Mouse (Mus musculus) midbrain, embryonic 11.5 days (tissue): ENCODE data around the gene Miox. TPM values are rescaled to one million over a fixed set of nuclear protein-coding genes. Genes with fewer than 3 reads are reported as not detected.

ENCODE experiments used
- ATAC-seq: fragments of 200-750 bp; cut with Nextera tagmentation; 2 replicates; pipeline ENCODE4 v1.8.0; 2017; ENCODE audit warnings: moderate TSS enrichment, moderate library complexity; ENCODE audit not compliant: low FRiP score
- DNase-seq: peaks from one replicate; pipeline ENCODE4 v3.0.0; 2015; ENCODE audit warnings: low spot score; ENCODE audit errors: missing footprints
- H3K27ac ChIP-seq: fragments of 300-500 bp; sonication (generic); 2 replicates; pipeline ENCODE4 v1.5.1; 2014; ENCODE audit warnings: low read depth, low read length
- H3K27me3 ChIP-seq: fragments of 300-500 bp; sonication (generic); 2 replicates; pipeline ENCODE4 v1.6.1; 2014; ENCODE audit warnings: mild to moderate bottlenecking, low read length, moderate library complexity, mixed read lengths; ENCODE audit not compliant: control insufficient read depth, insufficient read depth
- H3K36me3 ChIP-seq: fragments of 300-500 bp; sonication (generic); 2 replicates; pipeline ENCODE4 v1.6.1; 2014; ENCODE audit warnings: mild to moderate bottlenecking, low read length, moderate library complexity, mixed read lengths; ENCODE audit not compliant: control insufficient read depth, insufficient read depth
- H3K4me1 ChIP-seq: fragments of 300-500 bp; sonication (generic); 2 replicates; pipeline ENCODE4 v1.6.1; 2014; ENCODE audit warnings: low read length; ENCODE audit not compliant: control insufficient read depth, insufficient read depth
- H3K4me2 ChIP-seq: fragments of 300-500 bp; sonication (generic); 2 replicates; pipeline ENCODE4 v1.6.1; 2014; ENCODE audit warnings: mild to moderate bottlenecking, moderate library complexity
- H3K4me3 ChIP-seq: fragments of 300-500 bp; sonication (generic); 2 replicates; pipeline ENCODE4 v1.5.1; 2014; ENCODE audit warnings: low read depth, low read length
- H3K9ac ChIP-seq: fragments of 300-500 bp; sonication (generic); 2 replicates; pipeline ENCODE4 v1.6.1; 2014; ENCODE audit warnings: low read length
- H3K9me3 ChIP-seq: fragments of 300-500 bp; sonication (generic); 2 replicates; pipeline ENCODE4 v1.6.1; 2016; ENCODE audit warnings: low read length; ENCODE audit not compliant: control insufficient read depth
- WGBS: fragments of 180-500 bp; shearing (Covaris S2); extraction: QIAGEN DNeasy Blood & Tissue Kit; methylation state at CpG from one replicate; pipeline ENCODE4 v1.1.7; 2014; 5-methylcytosine and 5-hydroxymethylcytosine counted together
- polyA plus RNA-seq: library from polyadenylated mRNA; unstranded; fragments of >200 nt; fragmentation: Nextera tagmentation; extraction: Ambion mirVana; gene quantifications from 2 replicates; pipeline ENCODE4 v1.2.1, GENCODE M21; 2014

Miox gene
- polyA plus RNA-seq, 1 experiment from 2014 or later: not detected

- Histone ChIP-seq H3K36me3 (peaks cover 19% of the 10 kb centered on the region), H3K4me3 (no peak overlapping the region), H3K9ac (no peak overlapping the region), H3K27ac (no peak overlapping the region), H3K4me1 (peaks cover 9% of the 10 kb centered on the region), H3K4me2 (no peak overlapping the region), H3K27me3 (no peaks in the 10 kb centered on the region), H3K9me3 (no peaks in the 10 kb centered on the region)
- peak; percentile 35 for DNase-seq
- no peak for ATAC-seq
- WGBS: 93% methylated on average over 14 of the region's 14 CpGs
Measured at GRCm38 (mm10) chr15:89352054-89352453, 17.9 kb downstream of the Miox start.

- no peak overlapping the region for H3K4me3 ChIP-seq
- no peak overlapping the region for H3K9ac ChIP-seq
- no peaks in the 10 kb centered on the region for H3K9me3 ChIP-seq
- peaks cover 19% of the 10 kb centered on the region for H3K36me3 ChIP-seq
- H3K4me1 ChIP-seq: peaks cover 14% of the 10 kb centered on the region
- no peak overlapping the region for H3K4me2 ChIP-seq
- H3K27ac ChIP-seq: no peak overlapping the region
- DNase-seq (peak; percentile 53), ATAC-seq (no peak)
- 93% methylated on average over 12 of the region's 12 CpGs for WGBS
- no peaks in the 10 kb centered on the region for H3K27me3 ChIP-seq
Measured at GRCm38 (mm10) chr15:89352795-89353194, 18.6 kb downstream of the Miox start.

- Histone ChIP-seq H3K4me2 (no peak overlapping the region), H3K9me3 (no peaks in the 10 kb centered on the region), H3K27me3 (no peaks in the 10 kb centered on the region), H3K4me1 (peaks cover 14% of the 10 kb centered on the region), H3K36me3 (peaks cover 19% of the 10 kb centered on the region), H3K27ac (no peak overlapping the region), H3K4me3 (no peak overlapping the region), H3K9ac (no peak overlapping the region)
- ATAC-seq (no peak), DNase-seq (peak; percentile 28)
- 90% methylated on average over 16 of the region's 16 CpGs for WGBS
Measured at GRCm38 (mm10) chr15:89353837-89354236, 19.6 kb downstream of the Miox start.

GRCm38 (mm10) chr15:89354455-89354854 is 20.3 kb downstream of the Miox start:
- Histone ChIP-seq H3K4me3 (peak overlapping the region; percentile 74), H3K4me2 (peak overlapping the region; percentile 85), H3K27ac (no peak overlapping the region), H3K9ac (peak overlapping the region; percentile 82), H3K4me1 (peaks cover 14% of the 10 kb centered on the region), H3K36me3 (peaks cover 19% of the 10 kb centered on the region), H3K27me3 (no peaks in the 10 kb centered on the region), H3K9me3 (no peaks in the 10 kb centered on the region)
- ATAC-seq (no peak), DNase-seq (peak; percentile 83)
- 89% methylated on average over 7 of the region's 7 CpGs for WGBS

GRCm38 (mm10) chr15:89355241-89356187 is 21.3 kb downstream of the Miox start, which contains the start of the genes Lmf2 and Ncaph2:
Lmf2 (minus strand) TSS chr15:89355659.
Ncaph2 (plus strand) TSS chr15:89355719.
- no peaks in the 10 kb centered on the region for H3K27me3 ChIP-seq
- peaks cover 14% of the 10 kb centered on the region for H3K4me1 ChIP-seq
- peak within 1 kb of the TSS; percentile 82 for H3K9ac ChIP-seq
- H3K4me2 ChIP-seq: peak within 1 kb of the TSS; percentile 85
- H3K27ac ChIP-seq: peak within 1 kb of the TSS; percentile 69
- peak; percentile 100 for DNase-seq
- H3K4me3 ChIP-seq: peak within 1 kb of the TSS; percentile 74
- no peaks in the 10 kb centered on the region for H3K9me3 ChIP-seq
- peak; percentile 91 for ATAC-seq
- H3K36me3 ChIP-seq: peaks cover 19% of the 10 kb centered on the region
- under 1% methylated on average over 64 of the region's 64 CpGs for WGBS

- Histone ChIP-seq H3K36me3 (peaks cover 15% of the 10 kb centered on the region), H3K9ac (peak overlapping the region; percentile 82), H3K4me1 (peaks cover 14% of the 10 kb centered on the region), H3K4me3 (peak overlapping the region; percentile 74), H3K9me3 (no peaks in the 10 kb centered on the region), H3K4me2 (peak overlapping the region; percentile 85), H3K27ac (0 out of 2 replicates have a peak overlapping the region, but pooled peaks have one; percentile 69), H3K27me3 (no peaks in the 10 kb centered on the region)
- WGBS: under 1% methylated on average over 15 of the region's 15 CpGs
- ATAC-seq (peak; percentile 75), DNase-seq (peak; percentile 98)
Measured at GRCm38 (mm10) chr15:89356372-89356771, 22.2 kb downstream of the Miox start.

GRCm38 (mm10) chr15:89358784-89359183 is 24.6 kb downstream of the Miox start:
- Histone ChIP-seq H3K36me3 (peaks cover 3% of the 10 kb centered on the region), H3K9me3 (no peaks in the 10 kb centered on the region), H3K4me2 (no peak overlapping the region), H3K27ac (no peak overlapping the region), H3K27me3 (no peaks in the 10 kb centered on the region), H3K4me1 (peaks cover 14% of the 10 kb centered on the region), H3K4me3 (no peak overlapping the region), H3K9ac (no peak overlapping the region)
- DNase-seq (no peak), ATAC-seq (no peak)
- WGBS: 95% methylated on average over 3 of the region's 3 CpGs

- no peak for ATAC-seq
- no peak overlapping the region for H3K27ac ChIP-seq
Measured at GRCm38 (mm10) chr15:89363051-89363450, 28.9 kb downstream of the Miox start.

GRCm38 (mm10) chr15:89365141-89365551 is 30.9 kb downstream of the Miox start:
- ATAC-seq (no peak), DNase-seq (no peak)
- WGBS: 95% methylated on average over 4 of the region's 4 CpGs
- Histone ChIP-seq H3K9me3 (no peaks in the 10 kb centered on the region), H3K4me2 (no peak overlapping the region), H3K4me1 (no peaks in the 10 kb centered on the region), H3K27me3 (no peaks in the 10 kb centered on the region), H3K9ac (no peak overlapping the region), H3K36me3 (peaks cover 43% of the 10 kb centered on the region), H3K4me3 (no peak overlapping the region), H3K27ac (no peak overlapping the region)

More at GRCm38 (mm10) chr15:89363051-89363450, 28.9 kb downstream of the Miox start:
- WGBS: 95% methylated on average over 7 of the region's 7 CpGs
- DNase-seq: no peak
- peaks cover 28% of the 10 kb centered on the region for H3K36me3 ChIP-seq
- H3K9ac ChIP-seq: no peak overlapping the region
- H3K4me2 ChIP-seq: no peak overlapping the region
- no peaks in the 10 kb centered on the region for H3K9me3 ChIP-seq
- no peaks in the 10 kb centered on the region for H3K4me1 ChIP-seq
- H3K27me3 ChIP-seq: no peaks in the 10 kb centered on the region
- H3K4me3 ChIP-seq: no peak overlapping the region
